Mouse (Mus musculus) forebrain, embryonic 15.5 days (tissue): ENCODE data around the gene Gm4303. TPM values are rescaled to one million over a fixed set of nuclear protein-coding genes. Genes with fewer than 3 reads are reported as not detected.
"Not testable (repeated sequence)": the region's sequence is repeated elsewhere in the genome, so short reads cannot be mapped to it uniquely, and the experiment has no call there.

Source experiments
- ATAC-seq: fragments of 200-750 bp; cut with Nextera tagmentation; replicated peaks from 2 replicates; pipeline ENCODE4 v1.8.0; 2017; ENCODE audit warnings: mild to moderate bottlenecking, moderate TSS enrichment, moderate library complexity
- H3K27ac ChIP-seq: fragments of 300-500 bp; sonication (generic); replicated peaks from 2 replicates; pipeline ENCODE4 v1.5.1; 2015; ENCODE audit warnings: mild to moderate bottlenecking, inconsistent platforms
- H3K27me3 ChIP-seq: fragments of 300-500 bp; sonication (generic); 2 replicates; pipeline ENCODE4 v1.6.1; 2015; ENCODE audit warnings: inconsistent platforms
- H3K36me3 ChIP-seq: fragments of 300-500 bp; sonication (generic); 2 replicates; pipeline ENCODE4 v1.6.1; 2015; ENCODE audit warnings: mild to moderate bottlenecking, inconsistent platforms
- H3K4me1 ChIP-seq: fragments of 300-500 bp; sonication (generic); 2 replicates; pipeline ENCODE4 v1.6.1; 2015; ENCODE audit warnings: inconsistent platforms
- H3K4me2 ChIP-seq: fragments of 300-500 bp; sonication (generic); replicated peaks from 2 replicates; pipeline ENCODE4 v1.6.1; 2015; ENCODE audit warnings: mild to moderate bottlenecking, inconsistent platforms
- H3K4me3 ChIP-seq: fragments of 300-500 bp; sonication (generic); 2 replicates; pipeline ENCODE4 v1.5.1; 2015; ENCODE audit warnings: mild to moderate bottlenecking, inconsistent platforms
- H3K9ac ChIP-seq: fragments of 300-500 bp; sonication (generic); replicated peaks from 2 replicates; pipeline ENCODE4 v1.6.1; 2015; ENCODE audit warnings: mild to moderate bottlenecking, inconsistent platforms
- H3K9me3 ChIP-seq: fragments of 300-500 bp; sonication (generic); 2 replicates; pipeline ENCODE4 v1.6.1; 2016; ENCODE audit warnings: inconsistent platforms
- WGBS: fragments of 180-500 bp; shearing (Covaris S2); methylation state at CpG from one replicate; pipeline ENCODE4 v1.1.7; 2015; ENCODE audit warnings: mixed read lengths; 5-methylcytosine and 5-hydroxymethylcytosine counted together
- polyA plus RNA-seq: library from polyadenylated mRNA; unstranded; fragments of >200 nt; fragmentation: Nextera tagmentation; extraction: Ambion mirVana; gene quantifications from 2 replicates; pipeline ENCODE4 v1.2.1, GENCODE M21; 2015

Gene Gm4303
- polyA plus RNA-seq = not detected in 2 replicates

- not testable (repeated sequence) for H3K9me3 ChIP-seq, H3K36me3 ChIP-seq, H3K4me2 ChIP-seq, H3K9ac ChIP-seq, H3K27ac ChIP-seq, H3K4me1 ChIP-seq, H3K4me3 ChIP-seq, H3K27me3 ChIP-seq, ATAC-seq
- WGBS = no CpG with 5 or more reads among the region's 3 CpGs
Observed at GRCm38 (mm10) chr10:100345672-100346071, at the start of gene Gm4303. Gene Gm4303 (plus strand): TSS chr10:100345972.

- H3K9me3 ChIP-seq = no peaks in the 10 kb centered on the region
- H3K27me3 ChIP-seq = no peaks in the 10 kb centered on the region
- no peak overlapping the region for H3K9ac ChIP-seq
- no peak overlapping the region for H3K4me3 ChIP-seq
- H3K4me2 ChIP-seq = no peak overlapping the region
- no peaks in the 10 kb centered on the region for H3K4me1 ChIP-seq
- WGBS = 71% methylated on average over 2 of the region's 2 CpGs
- no peak overlapping the region for H3K27ac ChIP-seq
- ATAC-seq = no peak
- no peaks in the 10 kb centered on the region for H3K36me3 ChIP-seq
Observed at GRCm38 (mm10) chr10:100296105-100296504, 49.7 kb upstream of the Gm4303 start.

GRCm38 (mm10) chr10:100300106-100300505 is 45.7 kb upstream of the Gm4303 start:
- H3K9me3 ChIP-seq, ATAC-seq, H3K9ac ChIP-seq, H3K27me3 ChIP-seq, H3K4me1 ChIP-seq, H3K27ac ChIP-seq, H3K4me2 ChIP-seq, H3K4me3 ChIP-seq, H3K36me3 ChIP-seq: not testable (repeated sequence)

- not testable (repeated sequence) for ATAC-seq, H3K27ac ChIP-seq, H3K4me3 ChIP-seq, H3K4me2 ChIP-seq, H3K9me3 ChIP-seq, H3K36me3 ChIP-seq, H3K9ac ChIP-seq, H3K4me1 ChIP-seq, H3K27me3 ChIP-seq
- no CpG with 5 or more reads among the region's 2 CpGs for WGBS
Observed at GRCm38 (mm10) chr10:100335376-100335775, 10.4 kb upstream of the Gm4303 start, which contains the start of gene Gm4301. Gene Gm4301 (plus strand): TSS chr10:100335676.

- not testable (repeated sequence) for H3K4me3 ChIP-seq, H3K9me3 ChIP-seq, H3K4me2 ChIP-seq, ATAC-seq, H3K27ac ChIP-seq, H3K27me3 ChIP-seq, H3K4me1 ChIP-seq, H3K9ac ChIP-seq, H3K36me3 ChIP-seq
- no CpG with 5 or more reads among the region's 3 CpGs for WGBS
Observed at GRCm38 (mm10) chr10:100340536-100340935, 5.2 kb upstream of the Gm4303 start, which contains the start of gene Gm4302. Gene Gm4302 (plus strand): TSS chr10:100340836.

GRCm38 (mm10) chr10:100350793-100351192 is 5.0 kb downstream of the Gm4303 start, which contains the start of gene Gm4305:
Gene Gm4305 (plus strand): TSS chr10:100351093.
- not testable (repeated sequence) for ATAC-seq, H3K9me3 ChIP-seq, H3K4me3 ChIP-seq

GRCm38 (mm10) chr10:100356841-100357240 is 11.1 kb downstream of the Gm4303 start:
- not testable (repeated sequence) for H3K36me3 ChIP-seq, H3K27me3 ChIP-seq, H3K27ac ChIP-seq, H3K9ac ChIP-seq, H3K9me3 ChIP-seq, H3K4me3 ChIP-seq, H3K4me1 ChIP-seq, H3K4me2 ChIP-seq, ATAC-seq
- 81% methylated on average over 2 of the region's 2 CpGs for WGBS

More at GRCm38 (mm10) chr10:100350793-100351192, 5.0 kb downstream of the Gm4303 start, which contains the start of gene Gm4305:
- H3K9ac ChIP-seq, H3K36me3 ChIP-seq, H3K4me2 ChIP-seq, H3K4me1 ChIP-seq, H3K27ac ChIP-seq, H3K27me3 ChIP-seq: not testable (repeated sequence)
- WGBS = no CpG with 5 or more reads among the region's 3 CpGs

GRCm38 (mm10) chr10:100361038-100361437 is 15.3 kb downstream of the Gm4303 start, which contains the start of gene Gm4307:
Gene Gm4307 (plus strand): TSS chr10:100361338.
- H3K4me1 ChIP-seq, H3K4me2 ChIP-seq, H3K27ac ChIP-seq, H3K27me3 ChIP-seq, H3K9me3 ChIP-seq, ATAC-seq, H3K4me3 ChIP-seq, H3K9ac ChIP-seq, H3K36me3 ChIP-seq: not testable (repeated sequence)
- no CpG with 5 or more reads among the region's 3 CpGs for WGBS

GRCm38 (mm10) chr10:100382460-100382859 is 36.7 kb downstream of the Gm4303 start, which contains the start of gene Gm4312:
Gene Gm4312 (minus strand): TSS chr10:100382560.
- not testable (repeated sequence) for H3K9me3 ChIP-seq, H3K27me3 ChIP-seq, H3K36me3 ChIP-seq, H3K27ac ChIP-seq, H3K9ac ChIP-seq, H3K4me3 ChIP-seq, H3K4me2 ChIP-seq, ATAC-seq, H3K4me1 ChIP-seq
- no CpG with 5 or more reads among the region's 2 CpGs for WGBS

Other genes with a start within 250 kb of the Gm4303 start
- gene Gm4301, start 10.3 kb upstream of the Gm4303 start, polyA plus RNA-seq = not detected in 2 replicates
- gene Gm4302, start 5.1 kb upstream of the Gm4303 start, polyA plus RNA-seq = not detected in 2 replicates
- not detected in 2 replicates for gene Gm4305, start 5.1 kb downstream of the Gm4303 start, polyA plus RNA-seq
- not detected in 2 replicates for gene Gm4307, start 15.4 kb downstream of the Gm4303 start, polyA plus RNA-seq
- not detected in 2 replicates for gene Gm4312, start 36.6 kb downstream of the Gm4303 start, polyA plus RNA-seq
- 9.6 and 10.1 TPM in 2 replicates for gene Tmtc3, start 141.4 kb downstream of the Gm4303 start, polyA plus RNA-seq
- gene Cep290, start 141.6 kb downstream of the Gm4303 start, polyA plus RNA-seq = 6.9 and 7.7 TPM in 2 replicates
- gene 4930430F08Rik, start 244.5 kb downstream of the Gm4303 start, polyA plus RNA-seq = 13.9 and 15.2 TPM in 2 replicates
- not detected in 2 replicates for gene 1700017N19Rik, start 244.5 kb downstream of the Gm4303 start, polyA plus RNA-seq